Mouse (Mus musculus): ENCODE data around the gene Thrb.

The Thrb gene

DNA sequence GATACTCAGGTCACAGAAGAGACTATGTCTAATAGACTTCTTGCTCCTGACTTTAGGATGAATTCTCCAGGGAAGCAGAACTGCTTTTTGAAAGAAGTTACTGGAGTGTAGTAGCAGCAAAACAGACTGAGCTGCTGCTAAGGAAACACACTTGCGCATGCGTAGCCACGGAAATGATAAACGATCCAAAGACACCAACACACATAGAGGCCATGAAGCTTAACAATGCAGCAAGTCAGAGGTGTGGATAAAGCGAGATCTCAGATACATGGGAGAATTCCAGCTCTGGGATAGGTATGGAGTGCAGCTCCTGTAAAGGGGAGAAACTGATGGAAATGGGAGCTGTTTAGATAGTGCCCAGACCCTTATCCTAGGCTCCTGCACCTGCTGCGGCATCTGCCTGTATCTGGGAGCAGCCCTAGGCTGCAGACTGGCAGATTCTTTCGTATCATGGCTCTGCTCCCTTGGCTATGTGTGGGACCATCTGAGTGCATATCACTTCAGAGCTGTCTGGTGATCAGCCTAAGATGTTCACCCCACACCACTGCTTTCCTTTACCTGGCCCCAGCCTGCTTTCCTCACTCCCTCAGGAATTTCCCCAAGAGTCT is 53.3 kb downstream of the Thrb start:
- in situ Hi-C loops (cut with MboI, MseI) = no loop called here

DNA sequence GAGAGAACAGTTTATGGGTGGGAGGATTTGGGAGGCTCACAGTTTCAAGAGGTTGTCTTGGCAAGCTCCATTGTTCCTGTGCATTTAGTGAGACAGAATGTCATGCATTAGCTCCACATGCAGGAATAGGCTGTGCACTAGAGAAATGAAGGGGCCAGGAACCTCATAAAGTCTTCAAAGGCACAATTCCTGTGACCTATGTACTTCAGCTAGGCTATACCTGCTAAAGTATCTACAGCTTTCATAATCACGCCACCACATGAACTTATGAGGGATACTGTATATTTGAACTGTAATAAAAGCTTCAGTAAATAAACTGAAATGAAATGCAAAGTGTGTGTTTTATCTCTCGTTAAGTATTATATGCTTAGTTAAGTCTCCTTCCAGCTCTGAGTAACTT is 59.4 kb downstream of the Thrb start:
- in situ Hi-C loops (cut with MboI, MseI) = no loop called here

DNA sequence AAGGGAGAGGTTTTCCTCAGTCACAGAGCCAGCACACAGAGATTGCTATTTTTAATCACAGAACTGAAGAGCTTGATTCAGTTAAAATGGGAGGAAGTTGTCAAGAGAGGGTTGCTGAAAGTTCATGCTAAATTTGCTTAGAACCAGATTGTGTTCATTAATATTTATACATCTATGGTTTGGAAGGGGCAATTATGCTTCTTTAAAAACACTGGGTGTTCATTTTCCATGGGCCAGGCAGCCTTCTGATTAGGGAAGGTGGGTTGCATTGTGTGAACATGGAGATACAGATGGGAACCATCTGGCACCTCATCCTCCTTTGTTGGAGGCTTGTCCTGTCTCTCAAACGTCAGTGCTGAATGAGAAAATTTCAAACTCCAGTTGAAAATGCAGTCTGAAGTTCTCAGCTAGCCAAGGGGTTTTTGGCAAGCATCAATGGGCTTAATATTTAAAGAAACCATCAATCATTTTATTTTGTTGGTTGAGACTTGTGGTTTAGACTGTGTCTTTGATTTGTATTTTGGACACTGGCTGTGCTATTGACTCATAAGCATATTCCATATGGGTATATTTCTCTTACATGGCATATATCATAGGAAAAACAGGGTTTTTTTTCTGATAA is 62.9 kb downstream of the Thrb start:
- in situ Hi-C loops (cut with MboI, MseI) = no loop called here

DNA sequence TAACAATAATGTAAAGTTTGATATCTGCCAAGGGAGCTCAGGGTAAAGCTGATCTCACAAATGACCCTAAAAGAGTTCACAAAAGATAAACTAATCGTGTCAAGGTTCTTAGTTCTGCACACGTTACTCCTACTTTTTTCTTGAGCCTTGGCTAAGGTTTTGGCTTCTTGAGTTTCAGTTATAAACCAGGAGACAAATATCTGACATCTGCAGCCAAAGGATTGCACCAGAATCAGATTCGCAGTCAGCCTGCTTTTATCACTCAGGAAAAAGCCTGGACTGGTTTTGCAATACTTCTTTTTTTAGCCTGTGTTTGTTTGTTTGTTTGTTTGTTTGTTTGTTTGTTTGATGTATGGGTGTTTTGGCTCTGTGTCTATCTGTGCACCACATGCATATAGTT is 64.5 kb downstream of the Thrb start:
- in situ Hi-C loops (cut with MboI, MseI) = no loop called here

DNA sequence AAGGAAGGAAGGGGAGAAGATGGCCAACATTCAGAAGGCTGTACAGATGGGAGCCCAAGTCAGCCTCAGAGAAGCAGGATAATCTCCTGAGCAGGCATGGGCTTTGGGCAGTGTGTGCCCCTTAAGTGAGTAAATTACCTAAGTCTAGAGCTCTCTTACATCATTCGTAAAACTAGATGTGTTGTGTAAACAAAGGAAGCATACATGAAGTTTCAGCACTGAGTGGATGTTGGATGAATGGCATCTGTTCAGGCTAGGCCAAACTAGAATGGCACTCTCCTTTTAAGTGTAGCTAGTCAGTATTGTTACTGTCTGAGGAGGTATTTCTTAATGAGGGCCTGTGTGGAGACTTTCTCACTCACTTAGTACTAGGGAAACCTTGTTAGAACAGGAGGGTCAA is 66.8 kb downstream of the Thrb start:
- in situ Hi-C loops (cut with MboI, MseI) = no loop called here

DNA sequence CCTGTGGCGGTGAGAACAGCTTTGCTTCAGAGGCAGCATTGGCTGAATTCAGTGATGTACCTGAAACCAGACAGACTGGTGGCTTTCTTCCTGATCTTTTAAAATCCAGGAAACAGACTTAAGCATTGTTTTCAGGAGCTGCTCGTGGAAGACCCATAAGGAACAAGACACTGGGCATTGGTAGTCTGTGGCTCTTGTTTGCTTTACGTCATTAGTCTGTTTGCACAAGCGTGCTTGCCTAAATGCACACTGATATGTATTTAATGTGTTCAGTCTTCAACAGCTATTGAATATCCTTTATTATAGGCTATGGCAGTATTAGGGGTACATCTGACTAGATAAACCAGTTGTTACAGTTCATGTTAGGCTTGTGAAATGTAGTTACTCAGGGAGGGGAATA is 67.8 kb downstream of the Thrb start:
- in situ Hi-C loops (cut with MboI, MseI) = no loop called here

DNA sequence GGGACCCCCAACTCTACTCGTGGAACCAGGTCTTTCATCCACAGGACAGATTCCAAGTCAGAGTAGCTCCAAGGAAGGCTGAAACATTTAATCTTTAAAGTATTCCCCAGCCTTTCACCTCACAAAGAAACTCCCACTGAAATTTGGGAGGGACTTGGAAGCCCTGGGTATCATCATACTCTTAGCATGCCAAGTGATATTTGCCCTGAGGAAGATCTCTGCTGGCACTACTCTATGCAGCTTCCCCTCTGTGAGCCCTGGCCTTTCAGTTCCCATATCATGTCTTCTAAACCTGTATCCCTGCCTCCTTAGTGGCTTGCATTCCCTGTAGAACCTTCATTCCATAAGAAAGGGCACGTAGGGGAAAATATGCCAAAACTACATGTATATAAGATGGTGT is 68.8 kb downstream of the Thrb start:
- in situ Hi-C loops (cut with MboI, MseI) = no loop called here

DNA sequence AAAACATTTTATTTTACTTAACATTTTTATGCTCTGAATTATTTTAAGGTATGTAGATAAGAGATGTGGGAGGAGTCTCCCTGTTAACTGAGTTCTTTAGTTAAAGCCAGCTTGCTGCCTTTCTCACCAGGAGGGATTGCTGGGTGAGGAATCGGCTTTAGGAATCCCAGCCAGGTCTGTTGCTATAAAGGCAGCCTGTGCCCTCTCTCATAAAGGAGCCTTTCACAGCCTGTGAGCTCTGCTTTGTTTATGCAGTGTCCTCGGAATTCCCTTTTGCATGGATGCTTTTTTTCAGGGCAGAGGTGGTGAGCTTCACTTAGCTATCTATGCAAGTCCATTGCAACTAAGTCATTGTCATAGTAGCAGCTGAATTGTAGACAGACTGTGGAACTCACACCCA is 71.0 kb downstream of the Thrb start:
- in situ Hi-C loops (cut with MboI, MseI) = no loop called here

DNA sequence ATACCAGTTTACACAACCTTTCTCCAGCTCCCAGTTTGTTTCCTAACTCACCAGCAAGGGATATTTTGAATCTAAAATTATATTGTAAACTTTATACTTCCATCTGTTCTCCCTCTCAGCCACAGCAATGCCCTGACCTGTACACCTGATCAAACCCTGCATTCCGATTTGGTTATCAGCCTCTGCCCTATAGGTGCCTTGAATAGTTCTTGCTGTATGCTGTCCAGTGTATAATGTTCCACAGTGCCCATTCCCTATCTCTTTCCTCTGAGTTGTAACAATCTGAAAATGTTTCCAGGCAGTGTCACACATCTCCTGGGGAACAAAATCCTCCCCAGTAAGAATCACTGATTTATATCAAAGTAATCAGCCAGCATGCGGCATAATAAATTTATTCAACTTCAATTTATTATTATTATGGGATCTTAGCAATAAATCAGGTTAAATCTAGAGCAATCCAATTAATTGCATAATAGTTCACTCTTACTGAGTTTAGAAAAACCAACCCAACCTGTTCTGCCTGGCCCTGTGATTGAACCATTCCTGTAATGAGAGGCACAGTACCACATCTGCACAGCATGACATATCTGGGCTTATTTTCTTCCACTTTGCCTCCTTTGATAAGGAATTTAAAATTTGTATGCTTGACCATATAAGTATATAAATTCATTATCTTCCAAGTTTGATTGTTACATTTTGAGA is 73.2 kb downstream of the Thrb start:
- in situ Hi-C loops (cut with MboI, MseI) = no loop called here

DNA sequence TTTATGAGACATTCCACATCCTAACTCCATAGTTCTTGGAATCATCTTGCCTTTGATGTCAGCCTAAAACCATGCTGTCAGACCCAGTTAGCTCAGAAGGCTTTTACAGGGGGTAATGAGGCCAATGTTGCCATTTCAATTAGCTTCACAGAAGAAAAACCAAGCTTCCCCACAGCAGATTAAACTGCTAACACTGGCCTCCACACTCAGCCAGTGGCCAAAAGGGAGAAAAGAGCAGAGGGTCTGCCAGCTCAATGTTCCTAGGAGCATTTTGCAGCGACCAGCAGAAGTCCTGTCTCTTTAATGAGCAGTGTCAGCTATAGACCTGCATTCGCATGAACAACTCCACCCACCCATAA is 73.7 kb downstream of the Thrb start:
- in situ Hi-C loops (cut with MboI, MseI) = no loop called here

DNA sequence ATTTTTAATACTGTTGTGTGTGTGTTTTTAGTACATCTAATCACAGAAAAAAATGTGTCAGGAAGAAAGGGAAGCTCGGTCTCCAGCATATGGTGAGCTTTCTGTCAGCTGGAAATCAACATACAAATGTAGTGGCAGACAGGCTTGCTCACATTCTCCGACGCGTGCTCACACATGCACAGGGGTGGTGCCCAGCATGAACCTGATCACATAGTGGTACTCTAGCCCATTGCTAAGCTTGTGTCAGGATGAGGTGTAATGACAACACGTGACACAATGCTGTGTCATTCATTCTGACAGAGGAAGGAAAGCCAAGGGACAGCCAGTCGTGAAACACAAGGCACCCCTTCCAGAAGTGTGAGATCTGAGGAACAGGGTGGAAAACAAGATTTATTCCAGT is 75.4 kb downstream of the Thrb start:
- in situ Hi-C loops (cut with MboI, MseI) = no loop called here

DNA sequence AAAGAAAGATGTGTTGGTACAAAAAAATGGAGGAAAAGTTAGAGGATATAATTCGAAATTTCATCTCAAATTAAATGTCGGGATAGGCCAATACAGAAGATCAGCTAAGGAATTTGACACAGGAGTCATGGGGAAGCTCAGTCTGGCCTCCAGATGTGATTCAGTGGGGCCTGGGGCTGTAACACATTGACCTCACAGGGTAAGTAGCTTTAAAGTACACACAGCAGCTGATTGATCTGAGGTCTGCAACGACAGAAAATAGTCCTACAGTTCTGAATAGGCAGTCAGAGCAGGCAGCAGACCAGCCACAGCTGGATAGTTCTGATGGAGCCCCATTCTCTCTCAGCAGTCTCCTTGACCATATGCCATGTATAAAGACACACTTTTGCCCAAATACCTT is 80.8 kb downstream of the Thrb start:
- in situ Hi-C loops (cut with MboI, MseI) = no loop called here

DNA sequence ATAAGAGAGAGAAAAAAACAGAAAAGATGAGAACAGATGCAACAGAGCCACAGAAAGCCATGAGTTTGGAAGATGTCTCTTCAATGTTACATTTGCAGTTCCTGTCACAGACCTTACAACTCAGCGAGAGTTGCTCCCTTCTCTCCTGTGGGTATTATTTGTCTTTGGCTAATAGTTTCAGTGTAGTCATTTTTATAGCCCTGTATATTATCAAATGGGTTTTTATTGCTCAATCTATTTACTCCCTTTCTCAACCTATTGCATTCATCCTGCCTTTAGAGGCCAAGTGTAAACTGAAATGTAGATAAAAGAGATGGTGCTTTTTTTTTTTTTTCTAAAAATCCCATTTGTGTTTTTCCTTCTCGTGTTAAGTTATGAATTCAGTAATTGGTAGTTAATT is 82.2 kb downstream of the Thrb start:
- in situ Hi-C loops (cut with MboI, MseI) = no loop called here

DNA sequence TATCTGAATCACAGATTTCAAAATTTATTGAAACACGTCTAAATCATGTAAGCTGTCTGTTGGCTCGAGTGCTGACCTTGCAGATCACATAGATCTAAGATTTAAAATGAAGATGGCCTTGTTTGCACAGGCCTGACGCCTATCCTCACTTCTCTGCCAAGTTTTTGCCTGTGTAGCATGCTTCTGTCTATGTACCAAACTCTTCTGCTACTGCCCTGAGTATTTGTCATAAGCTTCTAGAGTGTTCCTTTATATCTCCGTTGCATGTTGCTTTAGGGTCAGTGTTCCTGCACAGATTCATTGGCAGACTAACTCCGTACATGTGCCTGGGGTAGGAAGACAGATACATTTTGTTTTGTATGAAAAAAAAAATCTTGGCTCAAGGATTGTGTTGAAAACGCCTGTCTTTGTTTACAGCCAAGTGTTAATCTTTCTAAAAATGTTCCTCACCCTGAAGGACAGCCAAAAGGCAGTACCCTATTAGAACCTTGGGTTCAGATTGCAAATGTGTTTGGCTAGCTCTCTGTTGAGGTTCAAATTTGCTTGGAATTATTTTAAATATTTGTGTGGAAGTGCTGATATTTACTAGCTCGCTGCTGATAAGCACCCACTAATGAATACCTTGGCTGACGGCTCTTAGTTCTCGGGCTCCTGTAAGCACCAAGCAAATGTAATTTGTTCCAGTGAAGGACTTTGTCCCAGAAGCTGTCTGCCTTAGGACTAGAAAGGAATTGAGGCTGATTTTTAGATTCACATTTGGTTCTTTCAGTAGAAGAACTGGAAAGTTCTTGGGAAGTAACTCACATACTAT is 83.0 kb downstream of the Thrb start:
- in situ Hi-C loops (cut with MboI, MseI) = no loop called here

DNA sequence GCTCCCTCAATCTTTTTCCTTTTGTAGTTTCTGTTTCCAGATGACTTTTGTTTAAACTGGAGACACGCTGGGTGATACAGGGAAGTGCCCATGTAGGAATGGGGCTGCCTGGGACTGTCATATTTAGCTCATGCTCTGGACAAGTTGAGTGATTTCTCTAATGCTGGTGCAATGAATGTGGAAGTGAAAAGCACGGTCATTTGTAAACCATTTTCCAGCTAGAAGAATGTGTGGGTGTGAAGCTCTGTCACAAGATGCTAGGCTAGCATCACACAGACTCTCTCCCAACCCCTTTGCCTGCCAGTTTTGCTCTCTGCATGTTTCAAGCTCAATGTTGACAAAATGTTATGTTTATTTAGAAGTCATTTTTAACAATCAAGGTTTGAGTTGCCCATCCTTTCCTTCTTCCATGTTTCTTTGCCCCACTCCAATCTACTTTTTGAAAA is 83.7 kb downstream of the Thrb start:
- in situ Hi-C loops (cut with MboI, MseI) = no loop called here

DNA sequence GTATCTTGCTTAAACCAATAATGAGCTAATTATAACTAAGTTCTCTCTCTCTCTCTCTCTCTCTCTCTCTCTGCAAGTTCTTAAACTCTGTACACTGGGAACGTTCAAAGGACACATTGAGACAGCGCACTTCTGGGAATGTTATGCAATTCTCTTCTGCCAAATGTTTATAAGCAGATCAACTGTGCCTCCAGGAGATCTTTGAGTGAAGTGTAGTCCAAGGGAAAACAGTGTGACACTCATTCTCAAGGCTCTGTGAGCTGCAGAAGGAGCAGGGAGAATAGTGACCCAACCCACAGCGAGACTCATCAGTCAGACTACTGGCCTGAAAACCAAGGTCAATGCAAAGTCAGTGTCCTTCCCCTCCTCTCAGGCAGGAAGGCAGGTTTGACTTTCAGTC is 87.9 kb downstream of the Thrb start:
- in situ Hi-C loops (cut with MboI, MseI) = no loop called here

DNA sequence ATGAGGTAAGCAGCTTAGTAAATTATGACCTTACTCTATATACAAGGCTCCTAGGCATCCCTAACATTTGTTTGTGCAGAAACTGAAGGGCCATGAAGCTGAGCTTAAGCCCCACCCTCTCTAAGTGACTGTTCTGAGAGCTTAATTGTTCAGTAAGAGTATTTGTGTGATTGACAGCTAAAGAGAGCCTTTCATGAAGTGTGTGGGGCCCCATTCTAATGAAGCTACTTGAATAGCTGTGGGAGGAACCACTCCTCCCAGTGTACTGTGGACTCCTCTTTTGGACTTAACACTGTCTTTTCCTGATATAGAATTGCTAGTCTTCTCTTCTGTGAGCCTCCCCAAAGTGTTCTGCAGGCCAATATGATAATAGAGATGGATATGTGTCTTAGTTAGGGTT is 88.9 kb downstream of the Thrb start:
- in situ Hi-C loops (cut with MboI, MseI) = no loop called here

DNA sequence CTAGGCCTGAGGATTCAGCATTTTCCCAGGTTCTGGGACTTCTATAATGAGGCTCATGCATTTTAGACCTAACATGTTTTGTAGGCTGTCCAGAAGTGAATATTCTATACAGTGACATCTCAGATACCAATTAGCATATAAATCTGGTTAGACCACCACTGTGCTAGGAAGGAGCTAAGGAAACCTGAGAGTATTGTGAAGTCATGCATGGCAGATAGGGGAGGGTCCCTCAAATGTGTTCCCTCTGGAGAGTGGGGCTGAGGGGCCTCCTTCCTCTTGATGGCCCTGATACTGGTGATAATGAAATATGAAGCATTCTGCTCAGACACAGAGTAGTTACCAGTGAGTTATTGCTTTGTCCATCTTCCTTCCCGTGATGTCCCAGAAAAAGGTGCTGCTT is 91.8 kb downstream of the Thrb start:
- in situ Hi-C loops (cut with MboI, MseI) = no loop called here

DNA sequence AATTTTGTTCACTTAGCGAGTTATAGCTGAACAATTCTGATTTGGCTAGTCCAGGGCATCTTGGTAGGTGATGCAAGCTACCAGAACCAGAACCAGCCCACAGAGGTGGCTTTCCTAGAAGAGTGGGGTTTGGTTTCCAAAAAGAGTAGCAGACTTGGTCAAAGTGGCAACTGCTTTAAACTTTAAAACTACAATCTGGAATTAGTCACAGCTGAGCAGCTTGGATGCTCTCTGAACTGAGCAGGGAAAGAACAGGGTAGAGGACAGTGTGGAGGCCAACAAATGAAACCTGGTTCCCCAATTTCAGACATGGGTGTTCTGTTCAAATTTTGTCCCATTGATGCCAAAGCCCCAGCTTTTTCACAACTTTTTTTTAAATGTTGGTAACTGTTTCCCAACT is 93.4 kb downstream of the Thrb start:
- in situ Hi-C loops (cut with MboI, MseI) = no loop called here

DNA sequence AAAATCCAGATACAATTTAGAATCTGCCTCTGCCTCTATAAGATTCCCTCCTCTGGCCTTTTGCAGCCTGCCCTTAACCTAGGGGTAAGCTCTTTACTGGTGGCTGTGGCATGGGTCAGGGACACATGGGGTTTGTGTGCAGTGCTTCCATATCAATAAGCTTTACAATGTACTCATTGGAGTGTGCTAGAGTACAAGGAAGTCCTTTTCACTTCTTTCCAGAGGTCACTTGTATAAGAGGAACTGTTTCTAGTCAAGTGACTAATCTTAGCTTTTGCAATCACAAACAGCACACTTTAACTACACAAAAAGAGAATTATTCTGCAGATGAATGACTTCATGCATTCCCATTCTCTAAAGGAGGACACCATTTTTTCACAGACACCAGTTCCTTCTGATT is 96.7 kb downstream of the Thrb start:
- in situ Hi-C loops (cut with MboI, MseI) = no loop called here

DNA sequence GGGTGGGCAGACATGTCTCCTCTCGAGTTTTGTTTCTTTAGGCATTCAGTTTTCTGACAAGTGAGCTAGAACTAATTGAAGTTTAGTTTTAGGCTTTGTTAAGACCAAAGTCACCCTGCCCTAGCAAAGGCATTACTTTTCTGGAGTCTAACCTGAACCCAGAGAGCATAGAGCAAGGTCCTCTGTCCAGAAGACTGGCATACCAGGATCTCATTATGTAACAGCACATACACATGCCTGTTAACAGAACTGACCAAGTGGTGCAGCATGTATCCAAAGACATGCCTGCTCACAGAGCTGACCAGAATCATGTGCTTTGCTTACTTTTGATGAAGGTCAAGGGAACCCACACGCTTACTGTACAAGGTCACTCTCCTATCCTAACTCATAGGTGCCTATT is 107.9 kb downstream of the Thrb start:
- in situ Hi-C loops (cut with MboI, MseI) = no loop called here

DNA sequence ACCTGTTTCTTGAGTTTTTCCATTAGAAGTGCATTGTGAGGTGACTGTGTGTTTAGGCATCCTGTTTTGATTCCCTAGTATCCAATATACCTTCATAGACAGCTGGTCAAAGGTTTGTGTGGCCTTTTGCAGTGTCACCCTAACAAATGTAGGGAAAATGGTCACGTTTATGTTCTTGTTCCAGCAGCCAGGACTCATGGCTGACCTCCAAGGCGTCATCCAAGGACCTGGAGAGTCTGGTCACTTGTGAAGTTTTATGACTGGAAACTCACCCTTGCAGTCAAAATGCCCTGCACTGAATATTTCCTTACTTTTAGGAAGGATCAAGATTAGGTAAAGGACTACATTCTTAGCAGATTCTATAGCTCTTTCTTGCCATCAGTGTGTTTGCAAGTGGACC is 114.3 kb downstream of the Thrb start:
- in situ Hi-C loops (cut with MboI, MseI) = no loop called here

DNA sequence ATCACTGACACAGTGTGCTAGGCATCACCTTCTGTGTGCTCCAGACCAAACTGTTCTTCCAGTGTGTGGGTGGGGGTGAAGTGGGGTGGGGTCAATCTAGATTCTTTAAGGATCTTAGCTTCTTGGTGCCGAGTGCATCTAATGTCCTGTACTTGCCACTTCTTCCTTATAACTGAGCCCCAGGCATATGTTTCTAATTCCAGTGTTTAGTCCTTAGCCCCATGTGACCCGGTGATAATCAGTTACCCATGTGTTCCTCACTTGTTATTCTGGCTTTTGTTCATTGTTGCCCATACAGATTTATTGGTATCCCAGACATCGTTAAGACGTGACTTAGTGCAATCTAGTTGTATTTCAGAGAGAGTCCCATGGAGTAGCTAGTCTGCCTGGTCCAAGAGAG is 121.9 kb downstream of the Thrb start:
- in situ Hi-C loops (cut with MboI, MseI) = no loop called here

Measured in T-helper 1 cell (primary cell).